Mouse (Mus musculus) myocyte (in vitro differentiated cells): Measurements from ENCODE around the gene Zfp93.

Source experiments
- CEBPB ChIP-seq: IDR thresholded peaks from 2 replicates; pipeline ENCODE4 v1.6.1; 2011; ENCODE audit warnings: mild to moderate bottlenecking, moderate library complexity; ENCODE audit not compliant: poor library complexity, insufficient read depth, severe bottlenecking
- E2F4 ChIP-seq: IDR thresholded peaks from one replicate; pipeline ENCODE4 v1.6.1; 2011; ENCODE audit warnings: mild to moderate bottlenecking, control low read depth, moderate library complexity; ENCODE audit not compliant: insufficient read depth
- MAX ChIP-seq: IDR thresholded peaks from one replicate; pipeline ENCODE4 v1.6.1; 2011; ENCODE audit warnings: low read depth, mild to moderate bottlenecking, control low read depth
- MYOD1 ChIP-seq, 3 experiments: IDR thresholded peaks; one replicate each; pipeline ENCODE4 v1.6.1; 2011; ENCODE audit warnings: control low read depth in 2 of 3, low read depth in 2 of 3, mild to moderate bottlenecking in 2 of 3, moderate library complexity in 1 of 3; ENCODE audit not compliant: insufficient read length in 2 of 3, control insufficient read depth in 1 of 3
- POLR2A ChIP-seq: IDR thresholded peaks from one replicate; pipeline ENCODE4 v1.6.1; 2011; ENCODE audit warnings: low read depth, mild to moderate bottlenecking, control low read depth, moderate library complexity; ENCODE audit not compliant: insufficient read length
- POLR2AphosphoS2 ChIP-seq: IDR thresholded peaks from one replicate; pipeline ENCODE4 v1.6.1; 2011; ENCODE audit warnings: low read depth, control low read depth; ENCODE audit not compliant: insufficient read length
- REST ChIP-seq: IDR thresholded peaks from one replicate; pipeline ENCODE4 v1.6.1; 2011; ENCODE audit warnings: mild to moderate bottlenecking, control low read depth, moderate library complexity; ENCODE audit not compliant: insufficient read depth, insufficient read length
- TCF12 ChIP-seq: IDR thresholded peaks from one replicate; pipeline ENCODE4 v1.6.1; 2011; ENCODE audit warnings: mild to moderate bottlenecking, control low read depth; ENCODE audit not compliant: poor library complexity, insufficient read depth, severe bottlenecking
- TCF3 ChIP-seq: IDR thresholded peaks from one replicate; pipeline ENCODE4 v1.6.1; 2011; ENCODE audit warnings: low read depth, control low read depth; ENCODE audit not compliant: insufficient read length
- USF1 ChIP-seq: IDR thresholded peaks from one replicate; pipeline ENCODE4 v1.6.1; 2011; ENCODE audit warnings: low read depth, mild to moderate bottlenecking, control low read depth, moderate library complexity

GRCm38 (mm10) chr7:24318942-24319341 is 48.7 kb downstream of the Zfp93 start:
- TF ChIP-seq USF1: no peak
- no peak for TF ChIP-seq POLR2A
- no peak for TF ChIP-seq POLR2AphosphoS2
- no peak for TF ChIP-seq TCF3
- TF ChIP-seq TCF12: no peak
- TF ChIP-seq E2F4: no peak
- TF ChIP-seq REST: no peak
- no peak for TF ChIP-seq MYOD1 (IDR thresholded peaks at IDR 0.05; ENCODE audit: control insufficient read depth in 1 of 3, insufficient read length in 2 of 3, low read depth in 2 of 3)
- TF ChIP-seq MAX: no peak
- TF ChIP-seq CEBPB: no peak
